Mouse (Mus musculus): Measurements from ENCODE around the gene Cngb1.
A peak's percentile ranks its signal among the peaks of the same experiment; 100 is the strongest.

DNA sequence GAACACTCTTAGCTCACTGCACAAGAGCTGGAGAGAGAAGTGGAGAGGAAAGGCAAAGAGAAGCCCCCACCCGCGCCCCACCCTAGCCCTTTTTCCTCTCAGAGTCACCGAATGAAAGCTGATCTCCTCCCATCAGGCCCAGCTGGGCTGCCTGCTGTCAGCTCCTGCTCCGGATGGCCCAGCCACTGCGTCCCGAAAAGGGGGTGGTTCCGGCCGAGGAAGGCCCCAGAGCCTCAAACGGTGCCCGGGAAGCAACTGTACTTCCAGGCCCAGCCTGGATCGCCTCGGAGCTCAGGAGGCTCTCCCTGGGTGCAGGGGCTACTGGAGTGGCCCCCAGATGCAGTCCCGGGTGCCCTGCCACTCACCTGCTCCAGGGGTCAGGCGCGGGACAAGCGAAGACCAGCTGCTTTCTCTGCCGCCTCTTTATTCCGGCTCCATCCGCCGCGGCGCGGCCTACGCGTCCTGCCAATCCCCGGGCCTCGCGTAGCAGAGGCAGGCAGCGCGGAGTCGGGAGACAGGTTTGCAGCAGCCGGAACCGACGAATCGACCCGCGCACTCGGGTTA is 24.9 kb upstream of the Cngb1 start:
- TF ChIP-seq POLR2A (IDR thresholded peaks at IDR 0.05; ENCODE audit: control insufficient read depth in 1 of 2, insufficient read depth in 1 of 2, low read depth in 1 of 2, low read length in 2 of 2, poor library complexity in 1 of 2) (no peak), E2F4 (IDR thresholded peaks at IDR 0.05; ENCODE audit: borderline replicate concordance, low read depth, low read length) (no peak), POLR2AphosphoS2 (IDR thresholded peaks at IDR 0.05; ENCODE audit: low read length) (no peak), GATA1 (IDR thresholded peaks at IDR 0.05; ENCODE audit: low read depth, low read length) (no peak), CTCF (IDR thresholded peaks at IDR 0.05 in 2 of 3, conservative IDR thresholded peaks at IDR 0.05 in 1 of 3; ENCODE audit: control insufficient read depth in 1 of 3, insufficient read depth in 1 of 3, low read depth in 2 of 3, low read length in 3 of 3, poor library complexity in 1 of 3, severe bottlenecking in 1 of 3) (no peak), RCOR1 (IDR thresholded peaks at IDR 0.05; ENCODE audit: low read depth, low read length) (no peak), ZC3H11A (IDR thresholded peaks at IDR 0.05; ENCODE audit: low read depth, low read length) (no peak), HCFC1 (IDR thresholded peaks at IDR 0.05; ENCODE audit: low read depth, low read length) (peak; percentile 57), TAL1 (IDR thresholded peaks at IDR 0.05; ENCODE audit: low read length) (no peak), GABPA (IDR thresholded peaks at IDR 0.05; ENCODE audit: low read depth, low read length) (no peak), EP300 (IDR thresholded peaks at IDR 0.05; ENCODE audit: low read depth in 1 of 2, low read length in 2 of 2) (peak in 1 of 2 experiments; percentile 22; a peak in 1 of 4 replicates), POLR2AphosphoS5 (IDR thresholded peaks at IDR 0.05; ENCODE audit: borderline replicate concordance, low read depth, low read length) (no peak), NELFE (IDR thresholded peaks at IDR 0.05; ENCODE audit: low read depth, low read length) (no peak)
